In genomic region chr3:108639412-108639811, GRCm38 (mm10) we compare ENCODE assay signal across 17 mouse cellular contexts. TPM values are rescaled to one million over a fixed set of nuclear protein-coding genes. Genes with fewer than 3 reads are reported as not detected.
DNase-seq lines count a peak whose midpoint lies in the region; ATAC-seq and TF ChIP-seq lines count a peak whose summit lies in the region.
"Had no signal": no experiment of that assay in that cellular context is flagged by ENCODE, and none has a peak within 500 bp of the region (broad histone marks: within the 10 kb centered on the region; RNA-seq: fewer than 3 reads in every experiment).

No protein-coding gene starts in this region.

- no peak for TF ChIP-seq EP300 in MEL (IDR thresholded peaks at IDR 0.05; ENCODE audit: low read depth in 1 of 2, low read length in 2 of 2)

- DNase-seq in embryo, embryonic 10 days (ENCODE audit: low spot score) = peak; percentile 29
- DNase-seq in embryo, embryonic 9.5 days (ENCODE audit: extremely low spot score) = no peak
- DNase-seq in lung, embryonic 14.5 days = peak; percentile 21
- DNase-seq in lung, postnatal 36 days = no peak
- peak; percentile 36 for DNase-seq in MEL (ENCODE audit: low read depth, low spot score)
- peak; percentile 4 for DNase-seq in mesoderm, embryonic 11.5 days (ENCODE audit: low read depth, low spot score)
- DNase-seq in urinary bladder, adult 18-20 months (ENCODE audit: low spot score in 2 of 2) = no peak
- no peak for DNase-seq in urinary bladder, postnatal 10 days (ENCODE audit: low spot score)
- DNase-seq: adrenal gland, adult 8-10 months; cerebellum, adult 18-20 months; gastrocnemius, postnatal 25 days; kidney, postnatal 4 days; right cerebral cortex, postnatal 4 days had no signal

- no peak overlapping the region for H3K4me2 ChIP-seq in lung, embryonic 14.5 days
- H3K4me2 ChIP-seq: neural tube, embryonic 12.5 days had no signal

- no peaks in the 10 kb centered on the region for H3K9me3 ChIP-seq in lung, embryonic 14.5 days (ENCODE audit: low read depth, low read length)
- H3K9me3 ChIP-seq in MEL (replicated peaks; ENCODE audit: insufficient read depth, low read length) = no peaks in the 10 kb centered on the region
- H3K9me3 ChIP-seq: forebrain, embryonic 10.5 days; hindbrain, embryonic 10.5 days; limb, embryonic 10.5 days; neural tube, embryonic 12.5 days had no signal

- TF ChIP-seq CTCF in lung, embryonic 14.5 days (IDR thresholded peaks at IDR 0.05; ENCODE audit: low read depth) = peak; percentile 38; the same call in 1 of the 2 replicates
- peak; percentile 17 to 60 (median 43); a peak in 4 of 6 replicates for TF ChIP-seq CTCF in MEL (IDR thresholded peaks at IDR 0.05 in 2 of 3, conservative IDR thresholded peaks at IDR 0.05 in 1 of 3; ENCODE audit: control insufficient read depth in 1 of 3, insufficient read depth in 1 of 3, low read depth in 2 of 3, low read length in 3 of 3, poor library complexity in 1 of 3, severe bottlenecking in 1 of 3)

- no peaks in the 10 kb centered on the region for H3K36me3 ChIP-seq in lung, embryonic 14.5 days (ENCODE audit: insufficient read depth)
- no peaks in the 10 kb centered on the region for H3K36me3 ChIP-seq in MEL (ENCODE audit: control insufficient read depth in 1 of 2, insufficient read depth in 2 of 2, low read length in 2 of 2)

- WGBS in lung, embryonic 14.5 days = 65% methylated on average over 4 of the region's 4 CpGs

- no peaks in the 10 kb centered on the region for H3K79me2 ChIP-seq in MEL (ENCODE audit: control insufficient read depth, insufficient read depth, low read length, poor library complexity)

- H3K4me1 ChIP-seq in lung, embryonic 14.5 days (ENCODE audit: insufficient read depth) = no peaks in the 10 kb centered on the region
- no peaks in the 10 kb centered on the region for H3K4me1 ChIP-seq in MEL (ENCODE audit: control insufficient read depth in 1 of 2, insufficient read depth in 2 of 2, low read length in 2 of 2)
- H3K4me1 ChIP-seq: forebrain, embryonic 10.5 days; hindbrain, embryonic 10.5 days; limb, embryonic 10.5 days; neural tube, embryonic 12.5 days had no signal

- no peak overlapping the region for H3K9ac ChIP-seq in lung, embryonic 14.5 days
- no peak overlapping the region for H3K9ac ChIP-seq in MEL (ENCODE audit: control insufficient read depth, low read depth, low read length, poor library complexity, severe bottlenecking)
- H3K9ac ChIP-seq: neural tube, embryonic 12.5 days had no signal

- TF ChIP-seq POLR2A in MEL (IDR thresholded peaks at IDR 0.05; ENCODE audit: control insufficient read depth in 1 of 2, insufficient read depth in 1 of 2, low read depth in 1 of 2, low read length in 2 of 2, poor library complexity in 1 of 2) = no peak

- no peak overlapping the region for H3K4me3 ChIP-seq in lung, embryonic 14.5 days (ENCODE audit: low read depth, low read length)
- H3K4me3 ChIP-seq in MEL (ENCODE audit: control insufficient read depth in 1 of 2, insufficient read depth in 1 of 2, low read depth in 2 of 2, low read length in 2 of 2) = no peak overlapping the region
- H3K4me3 ChIP-seq: forebrain, embryonic 10.5 days; hindbrain, embryonic 10.5 days; limb, embryonic 10.5 days; neural tube, embryonic 12.5 days had no signal

- no peak overlapping the region for H3K27ac ChIP-seq in lung, embryonic 14.5 days (ENCODE audit: low read depth)
- no peak overlapping the region for H3K27ac ChIP-seq in MEL (ENCODE audit: control insufficient read depth, low read depth, low read length)
- H3K27ac ChIP-seq: forebrain, embryonic 10.5 days; hindbrain, embryonic 10.5 days; limb, embryonic 10.5 days; neural tube, embryonic 12.5 days had no signal

- peak; percentile 55 for TF ChIP-seq RAD21 in MEL (IDR thresholded peaks at IDR 0.05; ENCODE audit: low read depth, low read length)

- no peak for ATAC-seq in lung, embryonic 14.5 days (ENCODE audit: insufficient read depth)

- no peaks in the 10 kb centered on the region for H3K27me3 ChIP-seq in lung, embryonic 14.5 days (ENCODE audit: insufficient read depth, low read length)
- no peaks in the 10 kb centered on the region for H3K27me3 ChIP-seq in MEL (ENCODE audit: control insufficient read depth in 1 of 2, insufficient read depth in 2 of 2, low read length in 2 of 2)
- H3K27me3 ChIP-seq: neural tube, embryonic 12.5 days had no signal

TF ChIP-seq in MEL, 35 proteins besides CTCF, POLR2A, EP300 and RAD21:
- TF ChIP-seq SMC3 (IDR thresholded peaks at IDR 0.05; ENCODE audit: low read depth, low read length) (peak; percentile 56), ZC3H11A (IDR thresholded peaks at IDR 0.05; ENCODE audit: low read depth, low read length) (0 out of 2 replicates have a peak, but pooled peaks have one; percentile 36), CHD2 (IDR thresholded peaks at IDR 0.05; ENCODE audit: low read length) (no peak)

RNA-seq across cellular contexts. Expression of gene Clcc1, which starts 14.3 kb away (rescaled TPM):
- 80.4 and 85.9 TPM in 2 replicates for polyA plus RNA-seq in lung, embryonic 14.5 days (2014; fragmentation: Nextera tagmentation; extraction: Ambion mirVana)
- 38.0 and 43.0 TPM in 2 replicates for total RNA-seq in MEL (2012; rRNA removed)
- 10 to 100 TPM in 1 of 2 experiments, not detected in 1; 25.9 TPM for polyA plus RNA-seq in MEL (2012; ENCODE audit: insufficient read depth in 1 of 2, insufficient read length in 2 of 2, low read depth in 1 of 2, low replicate concordance in 2 of 2, missing spikeins in 1 of 2)

RNA-seq across cellular contexts. Expression of gene Wdr47, which starts 48.3 kb away (rescaled TPM):
- 9.2 and 10.7 TPM in 2 replicates for polyA plus RNA-seq in lung, embryonic 14.5 days (2014; fragmentation: Nextera tagmentation; extraction: Ambion mirVana)
- 2.4 and 2.5 TPM in 2 replicates for total RNA-seq in MEL (2012; rRNA removed)
- polyA plus RNA-seq in MEL (2012; ENCODE audit: insufficient read depth in 1 of 2, insufficient read length in 2 of 2, low read depth in 1 of 2, low replicate concordance in 2 of 2, missing spikeins in 1 of 2) = 1 to 10 TPM in 1 of 2 experiments, not detected in 1; 3.8 TPM

Comparison
In these comparisons a context has a peak if more than half of its experiments do, and no peak if none do; other contexts are left out.
1. DNase-seq: peak in embryo, embryonic 10 days (single experiment), lung, embryonic 14.5 days (single experiment), MEL (single experiment) and mesoderm, embryonic 11.5 days (single experiment); none in embryo, embryonic 9.5 days (single experiment), lung, postnatal 36 days (single experiment), urinary bladder, adult 18-20 months (0 of 2) and urinary bladder, postnatal 10 days (single experiment).